Mouse (Mus musculus): ENCODE measurements around the gene Ccn6. TPM values are rescaled to one million over a fixed set of nuclear protein-coding genes. Genes with fewer than 3 reads are reported as not detected.

Gene Ccn6
- polyA plus RNA-seq, 1 experiment from 2014 or later = 0.31 TPM

GRCm38 (mm10) chr10:39141401-39141800 lies 22.2 kb downstream of the Ccn6 start:
- H3K9me3 ChIP-seq (ENCODE audit: control insufficient read depth, low read length) = no peaks in the 10 kb centered on the region
- no peak overlapping the region for H3K4me3 ChIP-seq (ENCODE audit: low read depth, low read length)
- ATAC-seq (ENCODE audit: low FRiP score) (0 out of 2 replicates have a peak, but pooled peaks have one; percentile 48), DNase-seq (ENCODE audit: low spot score) (no peak)
- H3K27me3 ChIP-seq (ENCODE audit: control insufficient read depth, insufficient read depth, low read length) = no peaks in the 10 kb centered on the region
- H3K27ac ChIP-seq (ENCODE audit: low read depth, low read length) = no peak overlapping the region
- WGBS = 95% methylated on average over 2 of the region's 2 CpGs
- H3K4me1 ChIP-seq (replicated peaks; ENCODE audit: control insufficient read depth, insufficient read depth, low read length) = no peaks in the 10 kb centered on the region
- 0 out of 2 replicates have a peak, but pooled peaks cover 2% of the 10 kb centered on the region for H3K36me3 ChIP-seq (ENCODE audit: control insufficient read depth, insufficient read depth, low read length)
- no peak overlapping the region for H3K9ac ChIP-seq (ENCODE audit: low read depth, low read length)
- H3K4me2 ChIP-seq (replicated peaks; ENCODE audit: low read depth, low read length) = no peak overlapping the region

GRCm38 (mm10) chr10:39140843-39141242 lies 22.8 kb downstream of the Ccn6 start:
- WGBS = 46% methylated on average over 14 of the region's 14 CpGs
- Histone ChIP-seq H3K4me2 (replicated peaks; ENCODE audit: low read depth, low read length) (no peak overlapping the region), H3K9me3 (ENCODE audit: control insufficient read depth, low read length) (no peaks in the 10 kb centered on the region), H3K27me3 (ENCODE audit: control insufficient read depth, insufficient read depth, low read length) (no peaks in the 10 kb centered on the region), H3K4me3 (ENCODE audit: low read depth, low read length) (no peak overlapping the region), H3K4me1 (replicated peaks; ENCODE audit: control insufficient read depth, insufficient read depth, low read length) (no peaks in the 10 kb centered on the region), H3K9ac (ENCODE audit: low read depth, low read length) (no peak overlapping the region), H3K27ac (ENCODE audit: low read depth, low read length) (no peak overlapping the region), H3K36me3 (ENCODE audit: control insufficient read depth, insufficient read depth, low read length) (0 out of 2 replicates have a peak, but pooled peaks cover 2% of the 10 kb centered on the region)
- DNase-seq (ENCODE audit: low spot score) (peak; percentile 58), ATAC-seq (ENCODE audit: low FRiP score) (peak; percentile 78)

DNA sequence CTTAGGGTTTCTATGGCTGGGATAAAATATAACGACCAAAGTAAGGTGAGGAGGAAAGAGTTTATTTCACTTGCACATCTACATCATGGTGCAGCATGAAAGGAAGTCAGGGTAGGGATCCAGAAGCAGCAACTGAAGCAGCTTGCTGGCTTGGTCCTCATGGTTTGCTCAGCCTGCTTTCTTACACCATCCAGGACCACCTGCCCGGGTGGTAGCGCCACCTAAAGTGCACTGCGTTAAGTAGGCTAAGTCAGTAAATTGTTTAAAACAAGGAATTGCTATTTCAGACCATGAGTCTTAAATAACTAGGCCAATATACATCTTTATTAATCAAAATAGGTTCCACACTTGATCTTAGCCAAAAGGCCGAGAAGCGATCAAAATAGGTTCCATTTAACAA lies 24.8 kb downstream of the Ccn6 start:
- DNase-seq (ENCODE audit: low spot score) (no peak), ATAC-seq (ENCODE audit: low FRiP score) (no peak)
- Histone ChIP-seq H3K9ac (ENCODE audit: low read depth, low read length) (no peak overlapping the region), H3K4me3 (ENCODE audit: low read depth, low read length) (no peak overlapping the region), H3K27me3 (ENCODE audit: control insufficient read depth, insufficient read depth, low read length) (no peaks in the 10 kb centered on the region), H3K9me3 (ENCODE audit: control insufficient read depth, low read length) (no peaks in the 10 kb centered on the region), H3K36me3 (ENCODE audit: control insufficient read depth, insufficient read depth, low read length) (no peaks in the 10 kb centered on the region), H3K27ac (ENCODE audit: low read depth, low read length) (no peak overlapping the region), H3K4me1 (replicated peaks; ENCODE audit: control insufficient read depth, insufficient read depth, low read length) (no peaks in the 10 kb centered on the region), H3K4me2 (replicated peaks; ENCODE audit: low read depth, low read length) (no peak overlapping the region)
- 88% methylated on average over 6 of the region's 6 CpGs for WGBS

DNA sequence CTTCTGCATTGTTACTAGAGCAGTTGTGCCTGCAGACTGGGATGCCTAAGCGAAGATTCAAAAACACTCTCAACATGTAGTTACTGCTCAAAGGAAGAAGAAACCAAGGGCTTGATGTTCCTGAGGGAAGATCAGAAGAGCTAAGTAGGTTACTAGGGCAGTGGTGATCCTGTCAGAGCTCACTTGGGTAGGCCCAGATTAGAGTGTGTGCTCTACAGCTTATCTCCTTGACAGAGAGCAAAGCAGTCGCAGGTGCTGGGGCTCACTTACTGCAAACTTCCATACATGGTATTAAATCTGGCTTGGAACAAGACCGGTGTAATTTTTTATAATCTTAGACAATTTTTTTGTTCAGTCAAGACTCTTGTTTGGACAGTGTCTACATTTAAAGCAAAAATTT lies 25.8 kb downstream of the Ccn6 start:
- no peak overlapping the region for H3K4me3 ChIP-seq (ENCODE audit: low read depth, low read length)
- no peak for ATAC-seq (ENCODE audit: low FRiP score)
- no peaks in the 10 kb centered on the region for H3K27me3 ChIP-seq (ENCODE audit: control insufficient read depth, insufficient read depth, low read length)
- H3K9me3 ChIP-seq (ENCODE audit: control insufficient read depth, low read length) = no peaks in the 10 kb centered on the region
- H3K4me1 ChIP-seq (replicated peaks; ENCODE audit: control insufficient read depth, insufficient read depth, low read length) = no peaks in the 10 kb centered on the region
- H3K36me3 ChIP-seq (ENCODE audit: control insufficient read depth, insufficient read depth, low read length) = no peaks in the 10 kb centered on the region
- H3K4me2 ChIP-seq (replicated peaks; ENCODE audit: low read depth, low read length) = no peak overlapping the region
- no peak overlapping the region for H3K27ac ChIP-seq (ENCODE audit: low read depth, low read length)
- no peak for DNase-seq (ENCODE audit: low spot score)
- 93% methylated on average over 3 of the region's 3 CpGs for WGBS
- H3K9ac ChIP-seq (ENCODE audit: low read depth, low read length) = no peak overlapping the region

DNA sequence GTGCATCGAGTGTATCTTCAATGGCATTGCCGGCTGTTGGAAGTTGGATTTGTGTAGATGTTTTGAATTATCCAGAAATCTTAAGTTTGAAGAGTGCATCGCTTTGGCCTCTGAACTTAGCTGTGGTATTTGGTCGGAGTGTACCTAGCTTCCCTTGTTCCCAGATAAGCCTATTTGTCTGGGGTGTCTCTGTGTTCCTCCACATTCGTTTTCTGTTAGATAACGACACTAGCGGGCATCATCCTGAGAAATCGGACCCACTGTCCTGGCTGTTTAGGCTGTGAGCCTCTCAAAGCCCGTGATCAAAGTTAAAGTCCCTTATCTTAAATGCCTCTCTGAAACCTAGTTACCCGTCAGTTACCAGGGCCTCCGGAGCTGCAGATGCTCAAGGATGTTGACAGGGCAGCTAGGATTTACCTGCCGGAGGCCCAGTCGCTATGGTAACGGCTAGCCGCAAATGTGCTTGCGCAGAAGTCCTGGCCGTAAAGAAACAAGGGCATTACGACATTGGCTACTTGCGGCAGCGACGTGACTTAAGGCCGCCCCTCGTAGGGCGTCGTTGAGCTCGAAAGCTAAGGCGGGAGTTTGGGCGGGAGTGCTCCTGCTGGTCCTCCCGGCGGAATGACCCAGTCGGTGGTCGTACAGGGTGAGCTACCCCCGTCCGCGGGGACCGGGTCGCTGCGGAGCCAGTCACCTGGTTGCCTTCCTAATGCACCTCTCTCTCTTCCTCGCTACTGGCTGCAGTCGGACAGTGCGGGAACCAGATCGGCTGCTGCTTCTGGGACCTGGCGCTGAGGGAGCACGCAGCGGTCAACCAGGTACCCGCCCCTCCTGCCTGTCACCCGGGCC lies 29.9 kb downstream of the Ccn6 start, which contains the start of the genes Fam229b and Tube1:
Fam229b (minus strand) TSS at position 453 of the 849 bp plus-strand sequence.
Tube1 (plus strand) TSS at position 515 of the 849 bp plus-strand sequence.
- Histone ChIP-seq H3K36me3 (ENCODE audit: control insufficient read depth, insufficient read depth, low read length) (no peaks in the 10 kb centered on the region), H3K4me2 (replicated peaks; ENCODE audit: low read depth, low read length) (peak within 1 kb of the TSS; percentile 61), H3K27me3 (ENCODE audit: control insufficient read depth, insufficient read depth, low read length) (no peaks in the 10 kb centered on the region), H3K9me3 (ENCODE audit: control insufficient read depth, low read length) (no peaks in the 10 kb centered on the region), H3K27ac (ENCODE audit: low read depth, low read length) (no peak within 1 kb of the TSS), H3K4me3 (ENCODE audit: low read depth, low read length) (peak within 1 kb of the TSS; percentile 52), H3K9ac (ENCODE audit: low read depth, low read length) (peak within 1 kb of the TSS; percentile 67), H3K4me1 (replicated peaks; ENCODE audit: control insufficient read depth, insufficient read depth, low read length) (no peaks in the 10 kb centered on the region)
- WGBS = 5% methylated on average over 47 of the region's 47 CpGs
- ATAC-seq (ENCODE audit: low FRiP score) (peak; percentile 93), DNase-seq (ENCODE audit: low spot score) (peak; percentile 93)

GRCm38 (mm10) chr10:39121412-39121811 lies 42.2 kb downstream of the Ccn6 start:
- H3K27ac ChIP-seq (ENCODE audit: low read depth, low read length) = no peak overlapping the region
- no peaks in the 10 kb centered on the region for H3K9me3 ChIP-seq (ENCODE audit: control insufficient read depth, low read length)
- H3K4me1 ChIP-seq (replicated peaks; ENCODE audit: control insufficient read depth, insufficient read depth, low read length) = no peaks in the 10 kb centered on the region
- H3K9ac ChIP-seq (ENCODE audit: low read depth, low read length) = no peak overlapping the region
- H3K4me2 ChIP-seq (replicated peaks; ENCODE audit: low read depth, low read length) = no peak overlapping the region
- H3K36me3 ChIP-seq (ENCODE audit: control insufficient read depth, insufficient read depth, low read length) = no peaks in the 10 kb centered on the region
- H3K4me3 ChIP-seq (ENCODE audit: low read depth, low read length) = no peak overlapping the region
- ATAC-seq (ENCODE audit: low FRiP score) = no peak
- H3K27me3 ChIP-seq (ENCODE audit: control insufficient read depth, insufficient read depth, low read length) = no peaks in the 10 kb centered on the region
- WGBS = 43% methylated on average over 4 of the region's 4 CpGs
- DNase-seq (ENCODE audit: low spot score) = no peak

GRCm38 (mm10) chr10:39109489-39109874 lies 54.1 kb downstream of the Ccn6 start:
- Histone ChIP-seq H3K36me3 (ENCODE audit: control insufficient read depth, insufficient read depth, low read length) (no peaks in the 10 kb centered on the region), H3K9ac (ENCODE audit: low read depth, low read length) (no peak overlapping the region), H3K4me2 (replicated peaks; ENCODE audit: low read depth, low read length) (no peak overlapping the region), H3K27ac (ENCODE audit: low read depth, low read length) (no peak overlapping the region), H3K4me1 (replicated peaks; ENCODE audit: control insufficient read depth, insufficient read depth, low read length) (no peaks in the 10 kb centered on the region), H3K9me3 (ENCODE audit: control insufficient read depth, low read length) (no peaks in the 10 kb centered on the region), H3K4me3 (ENCODE audit: low read depth, low read length) (no peak overlapping the region), H3K27me3 (ENCODE audit: control insufficient read depth, insufficient read depth, low read length) (no peaks in the 10 kb centered on the region)
- 73% methylated on average over 4 of the region's 4 CpGs for WGBS
- ATAC-seq (ENCODE audit: low FRiP score) = no peak
- no peak for DNase-seq (ENCODE audit: low spot score)

DNA sequence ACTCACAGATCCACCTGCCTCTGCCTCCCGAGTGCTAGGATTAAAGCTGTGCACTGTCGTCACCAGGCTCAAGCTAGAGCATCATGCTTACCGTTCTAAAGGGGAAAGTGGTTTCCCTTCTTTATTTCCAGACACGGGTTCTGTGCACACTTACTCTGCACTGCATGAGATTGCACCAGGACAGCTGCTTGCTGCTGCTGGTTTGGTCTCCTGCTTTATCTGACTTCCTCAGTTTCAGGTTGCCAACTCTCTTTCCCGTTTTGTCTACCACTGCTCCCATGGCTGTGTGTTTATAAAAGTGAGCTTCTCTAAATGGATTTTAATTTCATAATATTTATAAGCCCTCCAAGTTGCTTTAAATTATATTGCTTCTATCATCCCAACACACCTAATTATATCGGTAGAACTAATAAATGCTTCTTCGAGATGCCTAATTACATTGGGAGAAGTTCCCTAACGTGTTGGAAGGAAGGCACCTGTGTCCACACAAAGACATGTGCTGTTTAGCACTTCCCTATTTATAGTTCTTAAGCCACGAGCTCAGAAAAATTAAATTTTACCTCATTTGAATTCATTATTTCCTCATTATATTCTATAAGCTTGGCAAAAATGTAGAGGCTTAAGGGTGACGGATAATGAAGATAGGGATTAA lies 54.6 kb downstream of the Ccn6 start:
- no peaks in the 10 kb centered on the region for H3K36me3 ChIP-seq (ENCODE audit: control insufficient read depth, insufficient read depth, low read length)
- H3K4me3 ChIP-seq (ENCODE audit: low read depth, low read length) = no peak overlapping the region
- H3K4me2 ChIP-seq (replicated peaks; ENCODE audit: low read depth, low read length) = no peak overlapping the region
- H3K27me3 ChIP-seq (ENCODE audit: control insufficient read depth, insufficient read depth, low read length) = no peaks in the 10 kb centered on the region
- DNase-seq (ENCODE audit: low spot score) (no peak), ATAC-seq (ENCODE audit: low FRiP score) (no peak)
- H3K9ac ChIP-seq (ENCODE audit: low read depth, low read length) = no peak overlapping the region
- H3K4me1 ChIP-seq (replicated peaks; ENCODE audit: control insufficient read depth, insufficient read depth, low read length) = no peaks in the 10 kb centered on the region
- WGBS = 82% methylated on average over 10 of the region's 10 CpGs
- no peak overlapping the region for H3K27ac ChIP-seq (ENCODE audit: low read depth, low read length)
- no peaks in the 10 kb centered on the region for H3K9me3 ChIP-seq (ENCODE audit: control insufficient read depth, low read length)

Measured in hindbrain, embryonic 11.5 days (tissue).